Mouse (Mus musculus) small intestine, adult 2 months (tissue): ENCODE results near the gene Stpg2.

Experiments
- CTCF ChIP-seq: fragments of 200-500 bp; IDR thresholded peaks from 2 replicates; pipeline ENCODE4 v1.5.1; 2012; ENCODE audit warnings: low read depth, mild to moderate bottlenecking, control low read depth, inconsistent platforms, low read length, moderate library complexity, mixed read lengths; ENCODE audit not compliant: insufficient replicate concordance, insufficient read length; ENCODE audit errors: extremely low read depth
- POLR2A ChIP-seq: fragments of 200-500 bp; IDR thresholded peaks from 2 replicates; pipeline ENCODE4 v1.6.1; 2012; ENCODE audit warnings: low read depth, mild to moderate bottlenecking, control low read depth, inconsistent platforms, low read length, moderate library complexity

DNA sequence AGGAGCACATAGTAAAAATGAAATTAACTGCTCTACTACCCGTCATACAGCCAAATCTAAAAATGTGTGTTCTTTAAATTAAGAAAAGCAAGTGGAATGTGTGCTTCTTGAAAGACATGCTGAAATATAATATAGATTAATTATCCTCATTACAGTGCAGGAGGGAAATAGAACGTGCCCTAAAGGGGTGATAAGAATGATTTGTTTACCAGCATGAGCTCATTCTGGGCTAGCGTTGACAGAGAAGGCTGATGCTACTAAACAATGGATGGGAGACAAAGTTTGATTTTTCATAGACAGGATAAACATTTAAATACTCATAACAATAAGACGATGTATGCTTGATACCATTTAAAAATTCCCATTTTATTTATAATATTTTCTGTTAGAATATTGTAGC lies 446.0 kb downstream of the Stpg2 start:
- no peak for TF ChIP-seq POLR2A
- no peak for TF ChIP-seq CTCF
